Mouse (Mus musculus) midbrain, embryonic 14.5 days (tissue): ENCODE measurements around the gene Gm26657. TPM values are rescaled to one million over a fixed set of nuclear protein-coding genes. Genes with fewer than 3 reads are reported as not detected.
A peak's percentile ranks its signal among the peaks of the same experiment; 100 is the strongest.

Experiments used
- ATAC-seq: fragments of 200-750 bp; cut with Nextera tagmentation; 2 replicates; pipeline ENCODE4 v1.8.0; 2017; ENCODE audit warnings: moderate number of reproducible peaks, moderate library complexity; ENCODE audit not compliant: low FRiP score, low TSS enrichment
- DNase-seq: peaks from one replicate; pipeline ENCODE4 v3.0.0-alpha.2; 2015
- H3K27ac ChIP-seq: fragments of 300-500 bp; sonication (generic); replicated peaks from 2 replicates; pipeline ENCODE4 v1.5.1; 2014; ENCODE audit warnings: mild to moderate bottlenecking, low read depth, low read length, moderate library complexity
- H3K27me3 ChIP-seq: fragments of 300-500 bp; sonication (generic); 2 replicates; pipeline ENCODE4 v1.6.1; 2014; ENCODE audit warnings: low read length, control low read depth, mixed read lengths; ENCODE audit not compliant: control insufficient read depth, insufficient read depth
- H3K36me3 ChIP-seq: fragments of 300-500 bp; sonication (generic); 2 replicates; pipeline ENCODE4 v1.6.1; 2014; ENCODE audit warnings: low read length, control low read depth; ENCODE audit not compliant: control insufficient read depth, insufficient read depth
- H3K4me1 ChIP-seq: fragments of 300-500 bp; sonication (generic); 2 replicates; pipeline ENCODE4 v1.6.1; 2014; ENCODE audit warnings: mild to moderate bottlenecking, antibody characterized with exemption, low read length, control low read depth; ENCODE audit not compliant: control insufficient read depth, insufficient read depth
- H3K4me2 ChIP-seq: fragments of 300-500 bp; sonication (generic); 2 replicates; pipeline ENCODE4 v1.6.1; 2014; ENCODE audit warnings: mild to moderate bottlenecking, low read length, moderate library complexity
- H3K4me3 ChIP-seq: fragments of 300-500 bp; sonication (generic); replicated peaks from 2 replicates; pipeline ENCODE4 v1.5.1; 2014; ENCODE audit warnings: low read depth, low read length
- H3K9ac ChIP-seq: fragments of 300-500 bp; sonication (generic); replicated peaks from 2 replicates; pipeline ENCODE4 v1.6.1; 2014; ENCODE audit warnings: mild to moderate bottlenecking, low read length, moderate library complexity
- H3K9me3 ChIP-seq: fragments of 300-500 bp; sonication (generic); 2 replicates; pipeline ENCODE4 v1.6.1; 2016; ENCODE audit warnings: low read length, control low read depth, mixed read lengths; ENCODE audit not compliant: control insufficient read depth
- WGBS: fragments of 180-500 bp; shearing (Covaris S2); extraction: QIAGEN DNeasy Blood & Tissue Kit; methylation state at CpG from one replicate; pipeline ENCODE4 v1.1.7; 2014; 5-methylcytosine and 5-hydroxymethylcytosine counted together
- polyA plus RNA-seq: library from polyadenylated mRNA; unstranded; fragments of >200 nt; fragmentation: Nextera tagmentation; extraction: Ambion mirVana; gene quantifications from 2 replicates; pipeline ENCODE4 v1.2.1, GENCODE M21; 2014

Gene Gm26657
- polyA plus RNA-seq: not detected in 2 replicates

- Histone ChIP-seq H3K4me3 (no peak within 1 kb of the TSS), H3K9ac (no peak within 1 kb of the TSS), H3K4me1 (no peaks in the 10 kb centered on the region), H3K36me3 (peaks cover 8% of the 10 kb centered on the region; the same call in 1 of the 2 replicates), H3K27ac (no peak within 1 kb of the TSS), H3K27me3 (no peaks in the 10 kb centered on the region), H3K9me3 (no peaks in the 10 kb centered on the region), H3K4me2 (no peak within 1 kb of the TSS)
- ATAC-seq (no peak), DNase-seq (no peak)
- WGBS: 91% methylated on average over 18 of the region's 18 CpGs
These were observed at the start of gene Gm26657 for GRCm38 (mm10) chr4:56740020-56740485. Gm26657 (plus strand) TSS chr4:56740070.

GRCm38 (mm10) chr4:56696401-56696800 lies 43.5 kb upstream of the Gm26657 start:
- 85% methylated on average over 7 of the region's 7 CpGs for WGBS
- DNase-seq (no peak), ATAC-seq (no peak)
- Histone ChIP-seq H3K27ac (no peak overlapping the region), H3K36me3 (no peaks in the 10 kb centered on the region), H3K9ac (no peak overlapping the region), H3K4me1 (no peaks in the 10 kb centered on the region), H3K27me3 (no peaks in the 10 kb centered on the region), H3K4me3 (no peak overlapping the region), H3K9me3 (no peaks in the 10 kb centered on the region), H3K4me2 (no peak overlapping the region)

- H3K36me3 ChIP-seq: no peaks in the 10 kb centered on the region
- H3K4me3 ChIP-seq: no peak overlapping the region
- no peaks in the 10 kb centered on the region for H3K27me3 ChIP-seq
- H3K4me1 ChIP-seq: no peaks in the 10 kb centered on the region
- no peak overlapping the region for H3K4me2 ChIP-seq
- no peak overlapping the region for H3K27ac ChIP-seq
- DNase-seq: no peak
- ATAC-seq: no peak
- no peaks in the 10 kb centered on the region for H3K9me3 ChIP-seq
- H3K9ac ChIP-seq: no peak overlapping the region
- WGBS: 82% methylated on average over 5 of the region's 5 CpGs
These were observed 41.2 kb upstream of the Gm26657 start for GRCm38 (mm10) chr4:56698671-56699070.

GRCm38 (mm10) chr4:56702234-56702633 lies 37.6 kb upstream of the Gm26657 start:
- H3K4me1 ChIP-seq: no peaks in the 10 kb centered on the region
- no peak overlapping the region for H3K4me2 ChIP-seq
- H3K4me3 ChIP-seq: no peak overlapping the region
- WGBS: 3% methylated on average over 10 of the region's 10 CpGs
- ATAC-seq (no peak), DNase-seq (no peak)
- no peaks in the 10 kb centered on the region for H3K27me3 ChIP-seq
- no peaks in the 10 kb centered on the region for H3K9me3 ChIP-seq
- no peak overlapping the region for H3K27ac ChIP-seq
- no peak overlapping the region for H3K9ac ChIP-seq
- H3K36me3 ChIP-seq: no peaks in the 10 kb centered on the region

- Histone ChIP-seq H3K36me3 (no peaks in the 10 kb centered on the region), H3K27ac (no peak overlapping the region), H3K9ac (no peak overlapping the region), H3K4me2 (no peak overlapping the region), H3K4me1 (no peaks in the 10 kb centered on the region), H3K27me3 (no peaks in the 10 kb centered on the region), H3K9me3 (no peaks in the 10 kb centered on the region), H3K4me3 (no peak overlapping the region)
- DNase-seq: no peak
- WGBS: 83% methylated on average over 3 of the region's 3 CpGs
- ATAC-seq: no peak
These were observed 26.7 kb upstream of the Gm26657 start for GRCm38 (mm10) chr4:56713155-56713554.

- 54% methylated on average over 5 of the region's 5 CpGs for WGBS
- H3K4me2 ChIP-seq: no peak overlapping the region
- DNase-seq: no peak
These were observed 23.1 kb upstream of the Gm26657 start for GRCm38 (mm10) chr4:56716801-56717200.

GRCm38 (mm10) chr4:56717932-56718331 lies 21.9 kb upstream of the Gm26657 start:
- Histone ChIP-seq H3K9ac (no peak overlapping the region), H3K4me3 (no peak overlapping the region), H3K4me2 (no peak overlapping the region), H3K9me3 (no peaks in the 10 kb centered on the region), H3K4me1 (no peaks in the 10 kb centered on the region), H3K27ac (no peak overlapping the region), H3K36me3 (no peaks in the 10 kb centered on the region), H3K27me3 (no peaks in the 10 kb centered on the region)
- 89% methylated on average over 3 of the region's 3 CpGs for WGBS
- ATAC-seq (no peak), DNase-seq (no peak)

More at GRCm38 (mm10) chr4:56716801-56717200, 23.1 kb upstream of the Gm26657 start:
- no peaks in the 10 kb centered on the region for H3K4me1 ChIP-seq
- no peaks in the 10 kb centered on the region for H3K36me3 ChIP-seq
- no peak overlapping the region for H3K4me3 ChIP-seq
- no peak overlapping the region for H3K9ac ChIP-seq
- ATAC-seq: no peak
- no peaks in the 10 kb centered on the region for H3K9me3 ChIP-seq
- no peak overlapping the region for H3K27ac ChIP-seq
- no peaks in the 10 kb centered on the region for H3K27me3 ChIP-seq

- H3K4me3 ChIP-seq: no peak overlapping the region
- DNase-seq (peak; percentile 16), ATAC-seq (no peak)
- 73% methylated on average over 12 of the region's 12 CpGs for WGBS
- H3K4me1 ChIP-seq: no peaks in the 10 kb centered on the region
- no peaks in the 10 kb centered on the region for H3K27me3 ChIP-seq
- H3K4me2 ChIP-seq: no peak overlapping the region
- no peaks in the 10 kb centered on the region for H3K36me3 ChIP-seq
- no peaks in the 10 kb centered on the region for H3K9me3 ChIP-seq
- H3K9ac ChIP-seq: no peak overlapping the region
- H3K27ac ChIP-seq: no peak overlapping the region
These were observed 21.1 kb upstream of the Gm26657 start for GRCm38 (mm10) chr4:56718573-56719442.

GRCm38 (mm10) chr4:56719456-56719855 lies 20.4 kb upstream of the Gm26657 start:
- no peak overlapping the region for H3K9ac ChIP-seq
- 68% methylated on average over 9 of the region's 9 CpGs for WGBS
- ATAC-seq (no peak), DNase-seq (no peak)
- no peaks in the 10 kb centered on the region for H3K36me3 ChIP-seq
- H3K4me2 ChIP-seq: no peak overlapping the region
- H3K4me1 ChIP-seq: no peaks in the 10 kb centered on the region
- no peak overlapping the region for H3K4me3 ChIP-seq
- no peak overlapping the region for H3K27ac ChIP-seq
- no peaks in the 10 kb centered on the region for H3K27me3 ChIP-seq
- no peaks in the 10 kb centered on the region for H3K9me3 ChIP-seq
